Mouse (Mus musculus): ENCODE measurements around the gene Nprl3.

Gene Nprl3

GRCm38 (mm10) chr11:32198256-32198955 lies 69.1 kb downstream of the Nprl3 start:
- no peak for DNase-seq (ENCODE audit: low read depth)

GRCm38 (mm10) chr11:32197766-32198165 lies 69.7 kb downstream of the Nprl3 start:
- DNase-seq (ENCODE audit: low read depth), result no peak

- no peak for DNase-seq (ENCODE audit: low read depth)
Measured at GRCm38 (mm10) chr11:32196727-32197126, 70.8 kb downstream of the Nprl3 start.

GRCm38 (mm10) chr11:32195867-32196540 lies 71.5 kb downstream of the Nprl3 start:
- DNase-seq (ENCODE audit: low read depth), result no peak

GRCm38 (mm10) chr11:32194626-32195025 lies 72.9 kb downstream of the Nprl3 start:
- no peak for DNase-seq (ENCODE audit: low read depth)

- no peak for DNase-seq (ENCODE audit: low read depth)
Measured at GRCm38 (mm10) chr11:32194086-32194485, 73.4 kb downstream of the Nprl3 start.

- no peak for DNase-seq (ENCODE audit: low read depth)
Measured at GRCm38 (mm10) chr11:32193156-32193555, 74.4 kb downstream of the Nprl3 start.

GRCm38 (mm10) chr11:32190603-32191110 lies 76.8 kb downstream of the Nprl3 start:
- no peak for DNase-seq (ENCODE audit: low read depth)

- no peak for DNase-seq (ENCODE audit: low read depth)
Measured at GRCm38 (mm10) chr11:32190119-32190518, 77.4 kb downstream of the Nprl3 start.

- DNase-seq (ENCODE audit: low read depth), result no peak
Measured at GRCm38 (mm10) chr11:32189434-32189833, 78.1 kb downstream of the Nprl3 start.

- DNase-seq (ENCODE audit: low read depth), result no peak
Measured at GRCm38 (mm10) chr11:32188881-32189280, 78.6 kb downstream of the Nprl3 start.

GRCm38 (mm10) chr11:32187256-32187655 lies 80.3 kb downstream of the Nprl3 start:
- no peak for DNase-seq (ENCODE audit: low read depth)

GRCm38 (mm10) chr11:32186031-32186430 lies 81.5 kb downstream of the Nprl3 start:
- DNase-seq (ENCODE audit: low read depth), result no peak

GRCm38 (mm10) chr11:32184469-32184868 lies 83.0 kb downstream of the Nprl3 start:
- no peak for DNase-seq (ENCODE audit: low read depth)

- DNase-seq (ENCODE audit: low read depth), result peak; percentile 38
Measured at GRCm38 (mm10) chr11:32181973-32182868, 85.3 kb downstream of the Nprl3 start.

- no peak for DNase-seq (ENCODE audit: low read depth)
Measured at GRCm38 (mm10) chr11:32181246-32181645, 86.3 kb downstream of the Nprl3 start.

GRCm38 (mm10) chr11:32178506-32178905 lies 89.0 kb downstream of the Nprl3 start:
- DNase-seq (ENCODE audit: low read depth), result no peak

All from fibroblast of lung, adult 2 months (primary cell).